Mouse (Mus musculus) forebrain, postnatal 0 days (tissue): ENCODE data around the gene Atp4a. TPM values are rescaled to one million over a fixed set of nuclear protein-coding genes. Genes with fewer than 3 reads are reported as not detected.

ENCODE experiments used
- ATAC-seq: fragments of 200-750 bp; cut with Nextera tagmentation; 2 replicates; pipeline ENCODE4 v1.8.0; 2017; ENCODE audit warnings: mild to moderate bottlenecking, moderate library complexity
- DNase-seq: peaks from one replicate; pipeline ENCODE4 v3.0.0-alpha.2; 2015
- H3K27ac ChIP-seq: fragments of 300-500 bp; sonication (generic); 2 replicates; pipeline ENCODE4 v1.5.1; 2014; ENCODE audit warnings: low read depth, mild to moderate bottlenecking, antibody characterized with exemption, low read length, moderate library complexity, mixed read lengths
- H3K27me3 ChIP-seq: fragments of 300-500 bp; sonication (generic); 2 replicates; pipeline ENCODE4 v1.6.1; 2014; ENCODE audit warnings: mild to moderate bottlenecking, low read length, mixed read lengths; ENCODE audit not compliant: insufficient read depth
- H3K36me3 ChIP-seq: fragments of 300-500 bp; sonication (generic); 2 replicates; pipeline ENCODE4 v1.6.1; 2014; ENCODE audit warnings: mild to moderate bottlenecking, moderate library complexity; ENCODE audit not compliant: insufficient read depth
- H3K4me1 ChIP-seq: fragments of 300-500 bp; sonication (generic); 2 replicates; pipeline ENCODE4 v1.6.1; 2014; ENCODE audit warnings: antibody characterized with exemption; ENCODE audit not compliant: insufficient read depth
- H3K4me2 ChIP-seq: fragments of 300-500 bp; sonication (generic); 2 replicates; pipeline ENCODE4 v1.6.1; 2014; ENCODE audit warnings: low read depth, mild to moderate bottlenecking, moderate library complexity
- H3K4me3 ChIP-seq: fragments of 300-500 bp; sonication (generic); 2 replicates; pipeline ENCODE4 v1.5.1; 2014; ENCODE audit warnings: low read depth, low read length, mixed read lengths
- H3K9ac ChIP-seq: fragments of 300-500 bp; sonication (generic); 2 replicates; pipeline ENCODE4 v1.6.1; 2014; ENCODE audit warnings: mild to moderate bottlenecking
- H3K9me3 ChIP-seq: fragments of 300-500 bp; sonication (generic); 2 replicates; pipeline ENCODE4 v1.6.1; 2016; ENCODE audit warnings: low read length
- CTCF ChIP-seq: sonication (generic); IDR thresholded peaks from 2 replicates; pipeline ENCODE4 v1.5.1; 2016; ENCODE audit warnings: antibody characterized with exemption, control low read depth, low read depth
- WGBS: fragments of 180-500 bp; shearing (Covaris S2); extraction: QIAGEN DNeasy Blood & Tissue Kit; methylation state at CpG from one replicate; pipeline ENCODE4 v1.1.7; 2014; 5-methylcytosine and 5-hydroxymethylcytosine counted together
- polyA plus RNA-seq: library from polyadenylated mRNA; unstranded; fragments of >200 nt; fragmentation: Nextera tagmentation; extraction: Ambion mirVana; gene quantifications from 2 replicates; pipeline ENCODE4 v1.2.1, GENCODE M21; 2015
- total RNA-seq: library from RNA; depleted of rRNA; stranded (reverse); fragments of >200 nt; gene quantifications from 2 replicates; pipeline ENCODE4 v1.2.3, GENCODE M21; 2014

The Atp4a gene
- total and polyA plus RNA-seq, 2 experiments from 2014 or later: 2.0 to 4.7 TPM

DNA sequence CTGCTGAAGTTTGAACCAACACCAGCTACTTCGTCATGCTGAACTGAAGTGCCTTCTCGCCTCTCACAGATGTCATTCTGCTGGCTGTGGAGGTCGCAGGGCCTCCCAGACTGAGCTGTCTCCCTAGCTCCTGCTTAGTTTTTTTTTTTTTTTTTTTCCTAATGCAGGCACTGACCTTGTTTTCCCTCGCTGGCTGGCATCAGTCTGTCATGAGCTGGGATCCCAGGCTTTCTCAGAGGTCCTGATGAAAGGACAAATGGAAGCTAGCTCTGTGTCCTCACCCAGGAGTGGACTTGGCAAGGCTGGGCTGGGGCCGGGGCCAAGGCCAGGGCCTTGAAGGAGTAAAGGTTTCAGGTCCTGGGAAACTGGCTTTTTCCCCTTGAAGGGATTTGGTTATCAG, 30.1 kb upstream of the Atp4a start:
- Histone ChIP-seq H3K9me3 (no peaks in the 10 kb centered on the region), H3K36me3 (no peaks in the 10 kb centered on the region), H3K4me2 (no peak overlapping the region), H3K4me1 (no peaks in the 10 kb centered on the region), H3K27ac (no peak overlapping the region), H3K4me3 (no peak overlapping the region), H3K27me3 (no peaks in the 10 kb centered on the region; the same call in 1 of the 2 replicates), H3K9ac (no peak overlapping the region)
- DNase-seq (no peak), ATAC-seq (no peak)
- 66% methylated on average over 5 of the region's 5 CpGs for WGBS
- no peak for TF ChIP-seq CTCF

DNA sequence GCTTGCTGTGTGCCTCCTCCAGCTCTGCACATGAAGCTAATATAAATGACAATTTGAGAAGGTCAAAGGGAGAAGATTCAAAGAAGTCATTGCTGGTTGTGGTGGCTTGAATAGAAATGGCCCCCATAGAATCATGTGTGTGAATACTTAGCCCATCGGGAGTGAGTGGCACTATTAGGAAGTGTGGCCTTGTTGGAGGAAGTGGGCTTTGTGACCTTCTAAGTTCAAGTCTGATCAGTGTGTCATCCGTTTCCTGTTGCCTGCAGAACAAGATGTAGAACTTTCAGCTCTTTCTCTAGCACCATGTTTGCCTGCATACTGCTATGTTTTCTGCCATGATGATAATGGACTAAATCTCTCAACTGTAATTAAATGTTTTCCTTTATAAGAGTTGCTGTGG, 28.6 kb upstream of the Atp4a start:
- ATAC-seq (no peak), DNase-seq (no peak)
- Histone ChIP-seq H3K4me1 (no peaks in the 10 kb centered on the region), H3K9ac (no peak overlapping the region), H3K9me3 (no peaks in the 10 kb centered on the region), H3K27me3 (peaks cover 7% of the 10 kb centered on the region; the same call in 1 of the 2 replicates), H3K4me3 (no peak overlapping the region), H3K4me2 (no peak overlapping the region), H3K36me3 (no peaks in the 10 kb centered on the region), H3K27ac (no peak overlapping the region)
- 80% methylated on average over 2 of the region's 2 CpGs for WGBS
- TF ChIP-seq CTCF: no peak

DNA sequence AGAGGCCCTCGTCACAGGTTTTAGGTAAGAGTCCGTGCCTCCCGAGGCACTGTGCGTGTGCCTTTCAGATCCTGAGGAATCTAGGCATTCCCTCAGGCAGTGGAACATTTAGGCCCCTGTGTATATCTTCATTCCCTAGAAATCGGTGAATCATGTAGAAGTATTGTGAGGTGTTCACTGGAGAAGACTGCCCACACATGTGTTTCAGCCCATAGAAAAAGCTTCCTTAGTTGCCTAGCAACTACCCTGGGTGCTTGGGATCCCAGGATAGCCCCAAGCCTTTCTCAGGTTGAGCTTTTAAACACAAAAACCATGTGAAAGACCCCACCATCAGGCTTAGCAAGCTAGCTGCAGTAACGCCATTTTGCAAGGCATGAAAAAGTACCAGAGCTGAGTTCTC, 23.7 kb upstream of the Atp4a start:
- Histone ChIP-seq H3K27ac (no peak overlapping the region), H3K27me3 (0 out of 2 replicates have a peak, but pooled peaks cover 7% of the 10 kb centered on the region), H3K4me2 (no peak overlapping the region), H3K9me3 (no peaks in the 10 kb centered on the region), H3K9ac (no peak overlapping the region), H3K4me3 (no peak overlapping the region), H3K36me3 (no peaks in the 10 kb centered on the region), H3K4me1 (no peaks in the 10 kb centered on the region)
- WGBS: 74% methylated on average over 6 of the region's 6 CpGs
- DNase-seq (no peak), ATAC-seq (no peak)
- TF ChIP-seq CTCF: no peak

DNA sequence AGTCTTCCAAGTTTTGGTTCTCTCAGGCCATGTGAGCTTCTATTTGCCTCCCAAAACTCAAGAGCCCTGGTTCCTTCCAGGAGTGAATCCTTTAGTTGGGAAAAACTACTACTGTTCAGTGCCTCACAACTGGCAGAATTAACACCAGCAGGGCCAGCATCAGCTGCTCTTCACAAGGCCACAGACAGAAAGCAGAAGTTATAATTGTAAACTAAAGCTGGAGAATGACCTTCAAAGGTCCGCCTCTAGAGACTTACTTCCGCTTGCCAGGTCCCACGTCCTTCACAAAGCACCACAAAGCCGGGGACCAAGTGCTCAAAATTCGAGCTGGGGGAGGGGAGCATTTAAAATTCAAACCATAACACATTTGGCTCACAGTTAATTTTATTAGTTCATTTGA, 13.9 kb upstream of the Atp4a start:
- no peaks in the 10 kb centered on the region for H3K27me3 ChIP-seq
- H3K4me2 ChIP-seq: no peak overlapping the region
- H3K4me3 ChIP-seq: no peak overlapping the region
- 58% methylated on average over 5 of the region's 5 CpGs for WGBS
- no peaks in the 10 kb centered on the region for H3K9me3 ChIP-seq
- H3K9ac ChIP-seq: no peak overlapping the region
- no peak for TF ChIP-seq CTCF
- ATAC-seq (no peak), DNase-seq (no peak)
- H3K27ac ChIP-seq: no peak overlapping the region
- no peaks in the 10 kb centered on the region for H3K4me1 ChIP-seq
- no peaks in the 10 kb centered on the region for H3K36me3 ChIP-seq

DNA sequence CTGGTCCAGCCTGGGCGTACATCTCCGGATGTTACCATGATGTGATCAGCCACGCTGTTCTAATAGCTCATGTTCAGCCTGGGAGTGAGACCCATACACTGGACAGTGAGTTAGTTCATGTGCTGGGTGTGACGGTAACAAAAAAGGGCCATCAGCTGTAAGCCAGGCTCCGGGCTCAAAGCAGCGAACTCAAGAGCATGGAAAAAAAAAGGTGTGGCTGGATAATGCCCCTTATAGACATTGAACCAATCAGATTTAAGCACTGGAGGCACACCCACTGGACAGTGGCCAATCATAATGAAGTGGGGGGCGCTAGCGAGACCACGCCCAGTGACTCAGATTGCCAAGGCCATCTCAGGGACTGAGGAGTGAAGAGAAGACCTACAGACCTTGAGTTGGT, 13.4 kb upstream of the Atp4a start, which contains the start of gene 2200002J24Rik:
TSS of gene 2200002J24Rik (plus strand) at position 338 of the 400 bp plus-strand sequence.
- Histone ChIP-seq H3K27me3 (no peaks in the 10 kb centered on the region), H3K36me3 (no peaks in the 10 kb centered on the region), H3K9me3 (no peaks in the 10 kb centered on the region), H3K27ac (no peak within 1 kb of the TSS), H3K4me2 (no peak within 1 kb of the TSS), H3K4me3 (no peak within 1 kb of the TSS), H3K4me1 (no peaks in the 10 kb centered on the region), H3K9ac (no peak within 1 kb of the TSS)
- ATAC-seq (no peak), DNase-seq (no peak)
- no peak for TF ChIP-seq CTCF
- WGBS: 41% methylated on average over 9 of the region's 9 CpGs

DNA sequence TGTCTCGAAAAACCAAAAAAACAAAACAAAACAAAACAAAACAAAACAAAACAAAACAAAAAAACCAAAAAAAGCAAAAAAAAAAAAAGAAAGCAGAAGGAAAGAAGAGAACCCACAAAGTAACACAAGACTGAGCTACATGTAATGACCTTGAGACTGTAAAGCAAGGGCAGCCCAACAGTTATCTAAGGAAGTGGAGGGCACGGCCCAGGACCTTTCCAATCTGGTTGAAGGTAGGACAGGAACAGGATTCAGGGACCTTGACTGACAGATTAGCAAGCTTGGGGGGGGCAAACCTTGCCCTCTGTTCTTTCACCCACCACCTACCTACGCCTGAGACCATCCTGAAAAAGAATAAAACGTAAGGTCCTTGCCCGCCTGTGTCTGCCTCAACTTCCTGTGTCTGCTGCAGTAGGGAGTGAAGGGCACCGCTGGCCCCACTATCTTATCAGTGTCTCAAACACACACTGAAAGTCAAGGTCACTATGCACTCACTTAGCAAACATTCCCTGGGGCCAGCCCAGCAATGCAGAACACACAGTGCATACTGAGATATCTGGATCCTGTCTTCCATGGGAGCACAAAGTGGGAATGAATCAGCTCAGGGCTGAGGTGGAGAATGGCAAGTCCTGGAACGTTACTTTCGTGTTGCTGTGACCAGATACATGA, 5.7 kb upstream of the Atp4a start:
- no peak for DNase-seq
- Histone ChIP-seq H3K27ac (no peak overlapping the region), H3K36me3 (no peaks in the 10 kb centered on the region), H3K27me3 (no peaks in the 10 kb centered on the region), H3K4me1 (no peaks in the 10 kb centered on the region), H3K9ac (no peak overlapping the region), H3K4me2 (no peak overlapping the region), H3K4me3 (no peak overlapping the region), H3K9me3 (no peaks in the 10 kb centered on the region)
- TF ChIP-seq CTCF: no peak
- ATAC-seq: no peak
- 78% methylated on average over 8 of the region's 8 CpGs for WGBS

DNA sequence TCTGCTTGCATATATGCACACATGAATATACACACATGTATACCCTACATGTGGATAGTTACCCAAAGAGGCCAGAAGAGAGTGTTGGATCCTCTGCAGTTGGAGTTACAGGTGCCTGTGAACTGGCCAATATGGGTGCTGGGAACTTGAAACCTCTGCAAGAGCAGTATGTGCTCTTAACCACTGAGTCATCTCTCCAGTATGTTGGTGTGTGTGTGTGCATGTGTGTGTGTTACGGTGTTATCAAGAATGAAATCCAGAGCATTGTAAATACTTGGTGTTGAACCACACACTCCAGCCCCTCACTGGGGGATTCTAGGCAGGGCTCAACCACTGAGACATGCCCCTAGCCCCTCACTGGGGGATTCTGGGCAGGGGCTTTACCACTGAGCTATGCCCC, 4.6 kb upstream of the Atp4a start:
- no peak overlapping the region for H3K9ac ChIP-seq
- no peaks in the 10 kb centered on the region for H3K36me3 ChIP-seq
- ATAC-seq (no peak), DNase-seq (no peak)
- no peak overlapping the region for H3K4me3 ChIP-seq
- no peaks in the 10 kb centered on the region for H3K27me3 ChIP-seq
- H3K4me1 ChIP-seq: no peaks in the 10 kb centered on the region
- no peak for TF ChIP-seq CTCF
- no peaks in the 10 kb centered on the region for H3K9me3 ChIP-seq
- no peak overlapping the region for H3K27ac ChIP-seq
- H3K4me2 ChIP-seq: no peak overlapping the region
- WGBS: 88% methylated on average over 1 of the region's 1 CpGs
